Mouse (Mus musculus) intestine, embryonic 14.5 days (tissue): ENCODE results near the gene Tcf25. TPM values are rescaled to one million over a fixed set of nuclear protein-coding genes. Genes with fewer than 3 reads are reported as not detected.

Experiments
- ATAC-seq: fragments of 200-750 bp; cut with Nextera tagmentation; replicated peaks from 2 replicates; pipeline ENCODE4 v1.8.0; 2017; ENCODE audit warnings: low read depth, moderate number of reproducible peaks, moderate TSS enrichment, moderate library complexity; ENCODE audit not compliant: low FRiP score, low TSS enrichment
- DNase-seq: peaks from one replicate; pipeline ENCODE4 v3.0.0-alpha.2; 2018; ENCODE audit warnings: low spot score
- H3K27ac ChIP-seq: fragments of 300-500 bp; sonication (generic); 2 replicates; pipeline ENCODE4 v1.5.1; 2014; ENCODE audit warnings: low read depth, mild to moderate bottlenecking, control low read depth
- H3K27me3 ChIP-seq: fragments of 300-500 bp; sonication (generic); replicated peaks from 2 replicates; pipeline ENCODE4 v1.6.1; 2014; ENCODE audit warnings: low read length, control low read depth; ENCODE audit not compliant: control insufficient read depth, insufficient read depth
- H3K36me3 ChIP-seq: fragments of 300-500 bp; sonication (generic); 2 replicates; pipeline ENCODE4 v1.6.1; 2014; ENCODE audit warnings: low read length, control low read depth; ENCODE audit not compliant: control insufficient read depth, insufficient read depth
- H3K4me1 ChIP-seq: fragments of 300-500 bp; sonication (generic); replicated peaks from 2 replicates; pipeline ENCODE4 v1.6.1; 2014; ENCODE audit warnings: low read length, control low read depth, mixed read lengths; ENCODE audit not compliant: control insufficient read depth, insufficient read depth
- H3K4me2 ChIP-seq: fragments of 300-500 bp; sonication (generic); 2 replicates; pipeline ENCODE4 v1.6.1; 2014; ENCODE audit warnings: low read length
- H3K4me3 ChIP-seq: fragments of 300-500 bp; sonication (generic); 2 replicates; pipeline ENCODE4 v1.5.1; 2014; ENCODE audit warnings: low read depth, low read length, control low read depth, mixed read lengths
- H3K9ac ChIP-seq: fragments of 300-500 bp; sonication (generic); 2 replicates; pipeline ENCODE4 v1.6.1; 2014; ENCODE audit warnings: mild to moderate bottlenecking, low read length
- H3K9me3 ChIP-seq: fragments of 300-500 bp; sonication (generic); 2 replicates; pipeline ENCODE4 v1.6.1; 2016; ENCODE audit warnings: low read length, control low read depth; ENCODE audit not compliant: control insufficient read depth
- WGBS: fragments of 180-500 bp; shearing (Covaris S2); extraction: QIAGEN DNeasy Blood & Tissue Kit; methylation state at CpG from one replicate; pipeline ENCODE4 v1.1.7; 2014; 5-methylcytosine and 5-hydroxymethylcytosine counted together
- polyA plus RNA-seq: library from polyadenylated mRNA; unstranded; fragments of >200 nt; fragmentation: Nextera tagmentation; extraction: Ambion mirVana; gene quantifications from 2 replicates; pipeline ENCODE4 v1.2.1, GENCODE M21; 2014

The Tcf25 gene
- 164 and 170 TPM in 2 replicates for polyA plus RNA-seq

DNA sequence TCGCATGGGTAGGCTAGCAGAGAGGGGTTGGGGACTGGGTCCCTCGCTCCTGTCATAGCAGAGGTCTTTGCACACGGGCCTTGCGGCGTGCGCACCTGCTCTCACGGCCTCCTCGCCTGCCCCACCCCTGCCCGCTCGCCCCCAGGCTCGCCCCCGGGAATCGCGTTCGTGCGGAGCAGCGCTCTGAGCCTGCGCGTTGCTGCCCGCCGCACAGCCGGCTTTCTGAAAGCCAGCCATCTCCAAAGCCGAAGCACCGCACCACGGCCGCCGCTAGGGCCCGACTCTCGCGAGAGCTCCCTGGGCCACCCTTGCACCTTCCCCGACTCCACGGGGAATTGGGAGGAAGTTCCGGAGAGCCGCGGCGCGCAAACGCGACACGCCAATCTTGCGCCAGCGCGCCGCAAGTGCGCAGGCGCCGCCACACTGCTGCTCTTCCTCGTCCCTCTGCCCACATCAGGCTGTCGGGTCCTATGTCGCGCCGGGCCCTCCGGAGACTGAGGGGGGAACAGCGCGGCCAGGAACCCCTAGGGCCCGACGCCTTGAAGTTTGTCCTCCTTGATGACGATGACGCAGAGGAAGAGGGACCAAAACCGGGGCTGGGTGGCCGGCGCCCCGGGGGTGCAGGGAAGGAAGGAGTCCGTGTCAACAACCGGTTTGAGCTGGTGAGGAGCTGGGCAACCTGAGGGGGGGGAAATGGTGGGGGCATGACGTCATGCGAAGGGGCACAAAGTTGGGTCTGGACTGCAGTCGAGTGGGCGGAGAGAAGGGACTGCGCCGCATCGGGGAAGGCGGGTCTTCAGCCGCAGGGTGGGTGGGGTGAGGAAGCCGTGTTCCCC, at the start of gene Tcf25:
TSS of gene Tcf25 (plus strand) at position 351 of the 836 bp plus-strand sequence.
- peak within 1 kb of the TSS; percentile 89 for H3K4me3 ChIP-seq
- H3K4me1 ChIP-seq = peaks cover 13% of the 10 kb centered on the region
- ATAC-seq (peak; percentile 93), DNase-seq (peak; percentile 97)
- peaks cover 9% of the 10 kb centered on the region for H3K36me3 ChIP-seq
- no peaks in the 10 kb centered on the region for H3K27me3 ChIP-seq
- peak within 1 kb of the TSS; percentile 78 for H3K4me2 ChIP-seq
- H3K9ac ChIP-seq = peak within 1 kb of the TSS; percentile 87
- WGBS = under 1% methylated on average over 74 of the region's 75 CpGs
- no peaks in the 10 kb centered on the region for H3K9me3 ChIP-seq
- H3K27ac ChIP-seq = peak within 1 kb of the TSS; percentile 99

DNA sequence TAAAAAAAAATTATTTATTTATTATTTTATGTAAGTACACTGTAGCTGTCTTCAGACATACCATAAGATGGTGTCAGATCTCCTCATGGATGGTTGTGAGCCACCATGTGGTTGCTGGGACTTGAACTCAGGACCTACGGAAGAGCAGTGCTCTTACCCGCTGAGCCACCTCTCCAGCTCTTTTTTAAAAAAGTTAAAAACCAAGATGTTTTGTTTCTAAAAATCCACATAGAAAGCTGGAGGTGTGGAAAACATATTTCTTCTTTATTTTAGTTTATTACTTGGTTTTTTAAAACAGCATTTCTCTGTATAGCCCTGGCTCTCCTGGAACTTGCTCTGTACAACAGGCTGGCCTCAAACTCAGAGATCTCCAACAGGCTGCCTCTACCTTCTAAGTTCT, 45.0 kb upstream of the Tcf25 start:
- DNase-seq (no peak), ATAC-seq (no peak)
- Histone ChIP-seq H3K36me3 (no peaks in the 10 kb centered on the region), H3K4me3 (no peak overlapping the region), H3K27me3 (peaks cover 5% of the 10 kb centered on the region; the same call in 1 of the 2 replicates), H3K4me2 (no peak overlapping the region), H3K4me1 (peaks cover 10% of the 10 kb centered on the region; the same call in 1 of the 2 replicates), H3K9me3 (no peaks in the 10 kb centered on the region), H3K9ac (no peak overlapping the region), H3K27ac (no peak overlapping the region)
- whole genome bisulfite sequencing = 96% methylated on average over 2 of the region's 2 CpGs

DNA sequence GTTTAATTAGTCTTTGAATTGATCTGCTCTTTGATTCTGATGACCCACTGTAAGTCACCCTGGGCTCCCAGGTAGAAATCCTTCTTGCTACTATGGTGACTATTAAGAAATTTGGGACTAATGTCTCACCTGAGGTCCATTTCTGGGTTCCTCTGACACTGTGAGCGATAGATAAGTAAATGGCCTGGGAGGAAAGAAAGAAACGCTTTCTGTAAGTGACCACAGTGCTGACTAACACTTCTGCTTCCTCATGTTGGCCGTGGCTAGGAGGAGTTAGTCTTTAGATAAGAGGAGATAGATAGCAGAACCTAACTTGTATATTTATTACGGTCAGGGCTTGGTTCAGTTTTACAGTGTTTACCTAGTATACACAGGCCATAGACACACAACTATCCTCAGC, 44.2 kb upstream of the Tcf25 start:
- no peak for ATAC-seq
- Histone ChIP-seq H3K4me2 (no peak overlapping the region), H3K4me3 (no peak overlapping the region), H3K27me3 (peaks cover 13% of the 10 kb centered on the region; the same call in 1 of the 2 replicates), H3K4me1 (peaks cover 10% of the 10 kb centered on the region; the same call in 1 of the 2 replicates), H3K9me3 (no peaks in the 10 kb centered on the region), H3K27ac (no peak overlapping the region), H3K9ac (no peak overlapping the region), H3K36me3 (no peaks in the 10 kb centered on the region)
- WGBS = 67% methylated on average over 4 of the region's 4 CpGs
- no peak for DNase-seq

DNA sequence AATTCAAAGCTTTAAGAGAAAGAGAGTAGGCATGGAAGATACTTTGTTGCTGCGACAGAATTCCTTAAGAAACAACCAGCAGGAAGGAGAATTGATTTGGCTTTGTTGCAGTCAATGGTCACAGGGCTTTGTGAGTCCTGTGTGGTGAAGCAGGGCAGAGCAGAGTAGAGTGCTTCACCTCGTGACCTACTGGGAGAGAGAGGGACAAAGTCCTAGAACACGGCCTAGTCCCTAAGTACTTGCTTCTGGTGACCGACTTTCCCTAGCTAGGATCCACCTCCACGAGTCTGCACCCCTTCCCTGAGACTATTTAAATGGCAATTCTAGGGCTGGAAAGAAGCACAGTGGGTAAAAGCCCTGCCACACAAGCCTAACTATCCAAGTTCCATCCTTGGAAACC, 43.6 kb upstream of the Tcf25 start:
- H3K9ac ChIP-seq = no peak overlapping the region
- H3K4me2 ChIP-seq = no peak overlapping the region
- no peaks in the 10 kb centered on the region for H3K36me3 ChIP-seq
- no peak overlapping the region for H3K27ac ChIP-seq
- H3K27me3 ChIP-seq = peaks cover 16% of the 10 kb centered on the region; the same call in 1 of the 2 replicates
- no peak for DNase-seq
- no peak for ATAC-seq
- H3K4me3 ChIP-seq = no peak overlapping the region
- H3K9me3 ChIP-seq = no peaks in the 10 kb centered on the region
- 76% methylated on average over 5 of the region's 5 CpGs for WGBS
- H3K4me1 ChIP-seq = peaks cover 10% of the 10 kb centered on the region; the same call in 1 of the 2 replicates

DNA sequence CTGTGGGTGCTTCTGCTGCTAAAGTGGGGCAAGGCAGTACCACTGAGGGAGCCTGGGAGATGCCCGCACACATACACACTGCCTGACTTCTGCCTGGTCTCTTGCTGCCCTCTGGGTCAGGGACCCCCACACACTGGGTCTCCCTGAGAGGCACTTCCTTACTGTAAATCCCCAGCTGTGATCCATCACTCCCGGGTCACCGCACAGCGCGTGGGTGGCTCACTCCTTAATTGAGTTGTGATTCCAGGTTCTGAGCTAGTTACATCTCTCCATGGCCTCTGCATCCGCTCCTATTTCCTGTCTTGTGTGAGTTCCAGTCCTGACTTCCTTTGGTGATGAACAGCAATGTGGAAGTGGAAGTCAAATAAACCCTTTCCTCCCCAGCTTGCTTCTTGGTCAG, 42.9 kb upstream of the Tcf25 start:
- Histone ChIP-seq H3K27ac (no peak overlapping the region), H3K27me3 (peaks cover 16% of the 10 kb centered on the region; the same call in 1 of the 2 replicates), H3K9ac (no peak overlapping the region), H3K4me1 (peaks cover 10% of the 10 kb centered on the region; the same call in 1 of the 2 replicates), H3K4me2 (no peak overlapping the region), H3K9me3 (no peaks in the 10 kb centered on the region), H3K36me3 (no peaks in the 10 kb centered on the region), H3K4me3 (no peak overlapping the region)
- WGBS = 63% methylated on average over 6 of the region's 6 CpGs
- DNase-seq = no peak
- no peak for ATAC-seq

DNA sequence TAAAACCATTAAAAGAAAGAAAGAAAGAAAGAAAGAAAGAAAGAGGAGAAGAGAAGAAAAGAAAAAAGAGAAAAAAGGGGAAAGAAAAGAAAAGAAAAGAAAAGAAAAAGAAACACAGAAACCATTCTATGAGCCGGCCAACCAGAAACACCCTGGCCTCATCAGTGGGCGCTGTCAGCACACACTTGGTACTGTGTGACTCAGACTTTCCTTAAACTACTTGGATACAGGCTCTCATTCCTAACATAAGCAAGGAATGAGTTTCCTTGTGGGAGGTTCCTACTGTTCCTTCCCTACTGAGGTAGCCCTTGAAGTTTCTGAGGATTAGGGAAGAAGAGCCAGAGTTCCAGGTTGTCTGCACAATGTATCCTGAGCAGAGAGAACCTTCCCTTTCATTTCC, 42.3 kb upstream of the Tcf25 start:
- 71% methylated on average over 2 of the region's 2 CpGs for WGBS
- Histone ChIP-seq H3K27ac (no peak overlapping the region), H3K9ac (no peak overlapping the region), H3K4me1 (peaks cover 10% of the 10 kb centered on the region; the same call in 1 of the 2 replicates), H3K4me2 (no peak overlapping the region), H3K36me3 (no peaks in the 10 kb centered on the region), H3K27me3 (peaks cover 16% of the 10 kb centered on the region; the same call in 1 of the 2 replicates), H3K4me3 (no peak overlapping the region), H3K9me3 (no peaks in the 10 kb centered on the region)
- no peak for ATAC-seq
- no peak for DNase-seq

DNA sequence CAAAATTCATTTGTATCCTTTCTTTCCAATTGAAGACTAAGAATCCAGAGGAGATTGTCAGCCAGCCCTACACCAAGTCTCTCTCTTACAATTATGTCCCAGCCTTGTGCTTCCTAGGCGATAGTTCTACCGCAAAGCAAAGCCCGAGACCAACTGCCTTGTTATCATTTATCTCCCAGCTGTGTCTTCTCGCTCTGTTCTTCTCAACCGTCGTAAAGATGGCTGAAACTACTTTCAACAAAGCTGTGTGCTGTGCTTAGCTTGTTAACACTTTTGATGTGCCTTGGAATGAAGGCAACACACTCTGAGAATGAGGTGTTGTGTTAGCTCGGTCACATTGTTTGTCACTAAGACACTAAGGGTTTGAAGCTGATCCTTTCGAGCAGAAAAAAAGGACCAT, 41.7 kb upstream of the Tcf25 start:
- DNase-seq (no peak), ATAC-seq (no peak)
- whole genome bisulfite sequencing = 26% methylated on average over 8 of the region's 8 CpGs
- H3K9ac ChIP-seq = no peak overlapping the region
- H3K4me3 ChIP-seq = peak overlapping the region; percentile 59; the same call in 1 of the 2 replicates
- H3K4me1 ChIP-seq = peaks cover 10% of the 10 kb centered on the region; the same call in 1 of the 2 replicates
- H3K27ac ChIP-seq = no peak overlapping the region
- peaks cover 16% of the 10 kb centered on the region; the same call in 1 of the 2 replicates for H3K27me3 ChIP-seq
- peak overlapping the region; percentile 81 for H3K4me2 ChIP-seq
- no peaks in the 10 kb centered on the region for H3K9me3 ChIP-seq
- H3K36me3 ChIP-seq = no peaks in the 10 kb centered on the region

DNA sequence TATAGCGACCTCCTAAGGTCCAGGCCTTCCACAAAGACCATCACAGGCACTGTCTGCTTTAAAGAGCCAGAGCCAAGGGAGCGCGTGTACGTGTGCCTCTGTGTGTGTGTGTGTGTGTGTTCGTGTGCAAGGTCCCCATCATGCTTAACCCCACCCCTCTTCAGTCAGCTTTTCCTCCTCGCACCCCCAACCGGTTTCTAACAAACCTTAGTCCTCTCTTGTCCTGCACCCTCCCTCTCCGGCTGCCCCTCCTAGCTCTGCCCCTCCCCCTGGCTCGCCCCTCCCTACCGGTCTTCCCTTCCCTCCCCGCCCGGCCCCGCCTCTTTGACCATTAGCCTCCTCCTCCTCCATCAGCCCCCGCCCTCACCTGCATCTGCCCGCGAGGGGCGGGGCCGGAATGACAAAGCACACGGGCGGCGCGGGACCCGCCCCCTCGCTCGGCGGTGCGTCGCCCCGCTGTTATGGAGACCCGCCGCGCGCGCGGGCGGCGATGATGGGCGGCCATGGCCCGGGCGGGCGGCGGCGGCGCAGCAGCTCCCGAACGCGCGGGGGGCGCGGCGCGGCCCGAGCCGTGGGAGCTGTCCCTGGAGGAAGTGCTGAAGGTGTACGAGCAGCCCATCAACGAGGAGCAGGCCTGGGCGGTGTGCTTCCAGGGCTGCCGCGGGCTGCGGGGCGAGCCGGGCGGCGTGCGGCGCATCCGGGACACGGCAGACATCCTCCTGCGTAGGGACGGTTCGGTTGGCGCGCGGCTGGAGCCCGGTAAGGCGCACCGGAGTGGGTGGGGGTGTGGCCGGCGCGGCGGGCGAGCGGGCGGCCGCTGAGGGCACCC, 41.1 kb upstream of the Tcf25 start, which contains the start of gene Spire2:
TSS of gene Spire2 (plus strand) at position 452 of the 829 bp plus-strand sequence.
- H3K27me3 ChIP-seq = peaks cover 16% of the 10 kb centered on the region; the same call in 1 of the 2 replicates
- peak within 1 kb of the TSS; percentile 59 for H3K4me3 ChIP-seq
- DNase-seq (peak; percentile 91), ATAC-seq (peak; percentile 88)
- H3K4me1 ChIP-seq = peaks cover 10% of the 10 kb centered on the region; the same call in 1 of the 2 replicates
- no peak within 1 kb of the TSS for H3K27ac ChIP-seq
- WGBS = 1% methylated on average over 84 of the region's 85 CpGs
- H3K4me2 ChIP-seq = peak within 1 kb of the TSS; percentile 81
- no peaks in the 10 kb centered on the region for H3K36me3 ChIP-seq
- no peaks in the 10 kb centered on the region for H3K9me3 ChIP-seq
- H3K9ac ChIP-seq = peak within 1 kb of the TSS; percentile 35
